Mouse (Mus musculus) cerebellum, postnatal 14 days (tissue): ENCODE results near the gene Prelid1.

ENCODE experiments used
- DNase-seq, 2 experiments: peaks; one replicate each; pipeline ENCODE4 v3.0.0; 2021; ENCODE audit warnings: mixed read lengths in 2 of 2

Gene Prelid1

DNA sequence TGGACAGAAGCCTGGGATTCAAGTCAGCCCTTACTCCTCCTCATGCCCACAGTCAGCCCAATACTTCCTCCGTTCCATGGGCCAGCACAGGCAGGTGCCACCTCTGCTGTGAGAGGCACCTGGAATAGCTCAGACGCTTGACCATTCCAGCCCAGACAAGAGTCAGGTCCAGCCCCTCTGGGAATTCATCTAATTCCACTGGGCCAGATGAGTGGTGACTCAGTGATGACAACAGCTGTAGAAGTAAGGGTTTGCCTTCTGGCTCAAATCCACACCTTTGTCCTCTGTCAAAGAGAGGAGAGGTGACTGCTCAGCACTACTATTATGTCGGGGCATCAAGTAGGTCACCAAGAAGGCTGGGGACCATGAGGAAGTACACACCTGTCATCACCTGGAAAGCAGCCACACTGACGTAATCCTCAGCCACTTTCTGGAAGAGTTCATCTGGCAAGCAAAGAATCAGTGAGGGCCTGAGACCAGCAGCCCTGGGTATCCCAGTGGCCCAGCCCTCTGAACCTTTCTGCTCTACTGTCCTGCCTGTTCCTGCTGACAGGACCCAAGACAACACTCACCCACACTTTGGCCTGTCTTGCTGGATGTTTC is at the start of gene Prelid1:
Gene Prelid1, plus strand, starts transcription at position 570 of the 603 bp plus-strand sequence.
- DNase-seq, result peak; percentile 37 to 58

DNA sequence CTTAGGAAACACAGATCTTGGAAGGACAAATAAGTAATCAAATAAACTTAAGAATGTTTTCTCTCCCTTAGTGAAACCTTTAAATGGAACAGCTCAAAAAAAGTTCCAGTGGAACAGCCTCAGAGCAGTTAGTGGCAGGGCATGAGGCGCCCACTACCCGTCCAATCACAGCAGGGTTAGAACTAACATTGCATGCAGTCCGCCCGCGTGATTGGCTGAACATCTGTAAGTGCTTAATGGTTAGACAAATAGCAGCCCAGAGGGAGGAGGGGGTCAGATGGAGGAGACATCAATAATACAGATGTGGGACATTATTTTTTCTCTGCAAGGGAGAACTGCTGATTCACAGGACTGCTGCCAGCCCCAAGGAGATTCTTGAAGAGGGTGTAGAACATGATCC is 43.1 kb upstream of the Prelid1 start:
- DNase-seq, result no peak

DNA sequence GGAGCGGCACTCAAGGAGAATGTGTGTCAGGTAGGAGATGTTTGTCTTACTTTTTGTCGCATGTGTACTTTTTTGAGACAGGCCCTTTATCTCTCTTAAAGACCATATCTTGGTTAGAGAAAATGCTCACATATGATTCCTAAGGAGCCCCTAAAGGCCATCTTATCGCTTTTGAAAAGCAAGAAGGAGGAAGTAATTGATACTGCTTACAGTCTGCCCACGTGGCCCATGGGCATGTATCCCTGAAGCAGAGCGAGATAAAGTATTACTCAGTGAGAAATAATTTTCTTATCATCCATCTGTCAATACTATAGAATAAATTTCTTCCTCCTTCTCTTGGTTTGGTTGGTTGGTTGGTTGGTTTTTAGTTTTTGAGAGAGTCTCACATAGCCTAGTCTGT is 42.7 kb upstream of the Prelid1 start:
- no peak for DNase-seq

GRCm38 (mm10) chr13:55288854-55289253 is 31.4 kb upstream of the Prelid1 start:
- peak in 1 of 2 experiments; percentile 9 for DNase-seq

- no peak for DNase-seq
Measured at GRCm38 (mm10) chr13:55296760-55297159, 23.5 kb upstream of the Prelid1 start.

- no peak for DNase-seq
Measured at GRCm38 (mm10) chr13:55300913-55301312, 19.4 kb upstream of the Prelid1 start.

- no peak for DNase-seq
Measured at GRCm38 (mm10) chr13:55312028-55312630, 8.2 kb upstream of the Prelid1 start.

DNA sequence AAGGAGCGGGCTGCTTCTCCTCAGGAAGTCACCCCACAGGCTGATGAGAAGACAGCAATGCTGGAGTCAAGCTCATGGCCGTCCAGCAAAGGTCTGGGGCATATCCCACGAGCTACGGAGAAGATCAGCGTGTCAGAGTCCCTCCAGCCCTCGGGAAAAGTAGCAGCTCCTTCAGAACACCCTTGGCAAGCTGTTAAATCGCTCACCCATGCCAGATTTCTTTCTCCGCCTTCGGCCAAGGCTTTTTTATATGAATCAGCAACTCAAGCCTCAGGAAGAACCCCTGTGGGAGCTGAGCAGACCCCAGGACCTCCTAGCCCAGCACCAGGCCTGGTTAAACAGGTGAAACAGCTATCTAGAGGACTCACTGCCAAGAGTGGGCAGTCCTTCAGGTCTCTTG is 7.2 kb upstream of the Prelid1 start:
- no peak for DNase-seq

- no peak for DNase-seq
Measured at GRCm38 (mm10) chr13:55314891-55315412, 5.3 kb upstream of the Prelid1 start.

DNA sequence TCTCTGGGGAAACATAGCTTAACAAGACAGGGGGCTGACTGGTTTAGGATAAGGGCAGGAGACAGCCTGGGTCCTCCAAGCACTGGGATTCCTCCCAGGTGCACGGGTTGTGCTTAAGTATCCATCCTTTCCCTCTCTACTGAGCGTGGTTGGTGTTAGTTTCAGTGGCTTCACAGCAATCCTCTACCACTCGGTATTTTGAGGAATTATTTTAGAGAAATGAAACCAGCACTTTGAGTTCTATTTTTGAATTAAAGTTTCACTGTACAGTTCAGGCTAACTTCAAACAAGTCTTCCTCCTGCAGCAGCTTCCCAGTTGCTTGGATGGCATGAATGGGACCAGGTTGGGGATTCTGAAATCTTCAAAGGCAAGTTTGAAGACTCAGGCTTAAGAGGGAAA is 1.9 kb upstream of the Prelid1 start:
- DNase-seq, result no peak

GRCm38 (mm10) chr13:55321434-55322129 is 1.3 kb downstream of the Prelid1 start, which contains the start of gene Rab24:
Rab24 (minus strand) TSS chr13:55321946.
- peak; percentile 93 to 94 for DNase-seq

GRCm38 (mm10) chr13:55322130-55322825 is 2.0 kb downstream of the Prelid1 start:
- peak; percentile 58 to 61 for DNase-seq

- DNase-seq, result no peak
Measured at GRCm38 (mm10) chr13:55325596-55325995, 5.3 kb downstream of the Prelid1 start.

- DNase-seq, result no peak
Measured at GRCm38 (mm10) chr13:55327169-55327568, 6.9 kb downstream of the Prelid1 start.

DNA sequence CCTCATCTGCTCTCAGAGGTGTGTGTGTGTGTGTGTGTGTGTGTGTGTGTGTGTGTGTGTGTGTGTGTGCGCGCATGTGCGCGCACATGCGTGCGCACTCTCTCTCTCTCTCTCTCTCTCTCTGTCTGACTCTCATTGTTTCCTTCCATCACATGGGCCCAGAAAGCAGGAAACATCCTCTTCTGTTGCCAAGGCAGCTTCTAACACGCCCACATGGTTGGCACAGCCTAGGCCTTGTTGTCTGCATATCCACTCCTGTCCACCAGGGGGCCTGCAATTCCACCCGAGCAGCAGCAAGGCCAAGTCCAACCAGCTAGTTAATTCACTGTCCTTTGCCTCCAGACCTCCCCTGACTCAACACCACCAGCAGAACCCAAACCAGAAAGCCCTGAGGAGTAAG is 7.3 kb downstream of the Prelid1 start:
- peak; percentile 91 to 92 for DNase-seq

DNA sequence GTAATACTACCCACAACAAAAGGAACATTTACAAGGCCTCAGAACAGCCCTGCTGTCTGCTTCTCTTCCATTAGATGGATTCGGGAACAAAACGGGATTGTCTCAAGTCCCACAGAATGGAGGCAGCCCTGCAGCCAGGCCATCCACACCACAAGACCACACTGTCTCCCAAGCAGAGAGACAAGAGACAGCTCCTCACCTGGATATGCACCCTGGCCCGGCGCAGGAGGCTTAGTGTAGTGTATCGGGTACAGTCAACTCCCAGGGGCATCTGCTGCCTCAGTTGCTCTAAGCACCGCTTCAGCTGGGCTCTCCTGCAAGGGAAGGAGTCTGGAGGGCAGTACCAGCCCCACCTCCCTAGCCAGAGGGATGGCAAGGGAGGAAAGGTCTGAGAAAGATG is 7.9 kb downstream of the Prelid1 start:
- no peak for DNase-seq

- DNase-seq, result no peak
Measured at GRCm38 (mm10) chr13:55328641-55329040, 8.3 kb downstream of the Prelid1 start.

GRCm38 (mm10) chr13:55329109-55329682 is 8.9 kb downstream of the Prelid1 start:
- DNase-seq, result peak; percentile 64 to 73

DNA sequence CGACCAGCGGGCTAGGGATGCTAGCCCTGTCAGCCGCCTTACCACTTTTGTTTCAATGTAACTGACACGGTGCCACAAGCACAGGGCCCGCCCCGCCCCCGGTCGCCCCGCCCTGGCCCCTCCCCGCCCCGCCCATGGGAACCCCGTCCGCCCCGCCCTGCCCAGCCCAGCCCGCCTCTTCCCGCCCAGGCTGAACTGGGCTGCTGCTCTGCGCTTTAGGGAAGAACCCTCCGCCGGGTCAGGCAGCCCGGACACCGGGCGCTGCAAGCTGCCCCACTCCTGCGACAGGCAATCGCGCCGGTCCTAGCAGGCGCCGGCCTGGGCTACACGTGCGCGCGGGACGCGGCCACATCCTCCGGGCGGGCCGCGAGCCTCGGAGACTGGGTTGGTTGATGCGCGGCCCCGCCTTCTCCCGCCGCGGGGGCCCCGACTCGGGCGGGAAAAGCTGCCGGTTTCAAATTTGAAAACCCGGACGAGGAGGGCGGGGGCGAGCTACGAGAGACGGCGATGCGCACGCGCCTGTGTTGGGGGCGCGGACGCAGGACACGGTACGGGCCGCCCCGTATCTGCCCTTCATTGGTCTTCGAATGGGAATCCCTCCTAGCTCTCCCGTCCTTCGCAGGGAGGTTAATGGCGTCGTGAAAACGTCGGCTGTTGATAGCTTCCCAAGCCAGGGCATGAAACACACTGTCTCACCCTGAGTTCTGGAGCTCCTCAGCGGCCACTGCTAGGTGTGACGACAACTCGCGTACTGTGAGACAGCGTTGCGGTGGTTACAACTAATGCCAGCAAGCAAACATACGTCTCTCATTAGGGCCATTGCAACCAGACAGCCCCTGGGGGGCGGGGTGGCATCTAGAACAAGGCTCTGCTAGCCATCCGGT is 9.6 kb downstream of the Prelid1 start, which contains the start of gene Mxd3:
Gene Mxd3, minus strand, starts transcription at position 141 of the 884 bp plus-strand sequence.
- peak; percentile 87 to 91 for DNase-seq

DNA sequence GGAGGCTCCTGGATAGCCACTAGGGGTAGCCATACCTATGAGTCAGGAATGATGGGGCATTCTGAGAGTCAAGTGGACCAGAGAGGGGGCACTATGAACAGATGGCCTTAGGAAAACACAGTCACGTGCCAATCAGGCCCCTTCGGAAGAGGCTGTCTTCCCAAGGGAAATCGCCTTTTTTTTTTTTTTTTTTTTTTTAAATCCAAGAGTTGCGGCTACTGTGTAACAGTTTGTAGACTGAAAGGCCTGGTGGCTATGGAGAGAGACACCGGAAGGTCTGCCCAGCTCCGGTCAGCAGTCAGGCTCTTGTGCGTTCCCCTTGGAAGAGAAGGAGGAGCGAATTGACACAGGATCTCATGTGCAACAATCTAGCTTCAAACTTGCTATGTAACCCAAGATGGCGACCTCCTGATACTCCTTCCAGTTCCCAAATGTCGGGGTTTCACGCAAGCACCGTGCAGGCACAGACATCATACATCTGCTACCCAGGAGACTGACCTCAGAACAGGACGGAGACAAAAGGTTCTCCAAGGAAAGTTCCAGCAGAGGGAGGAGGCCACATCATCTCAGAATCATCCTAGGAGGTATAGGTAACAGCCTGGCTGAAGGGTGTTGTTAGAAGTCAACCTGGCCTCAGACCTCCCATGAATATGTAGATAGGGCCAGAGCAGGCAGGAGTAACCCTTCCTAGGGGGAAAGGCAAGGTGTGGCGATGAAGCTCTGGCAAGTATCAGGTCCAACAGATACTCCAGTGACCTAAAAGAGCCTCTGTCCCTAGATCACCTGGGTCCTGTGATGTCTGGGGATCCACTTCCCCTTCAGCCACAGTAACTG is 10.5 kb downstream of the Prelid1 start:
- DNase-seq, result no peak

GRCm38 (mm10) chr13:55332331-55332730 is 12.0 kb downstream of the Prelid1 start:
- no peak for DNase-seq
